Mouse (Mus musculus): ENCODE measurements around the gene Emc10.

Gene Emc10

GRCm38 (mm10) chr7:44486927-44487575 lies 9.3 kb downstream of the Emc10 start:
- no peak for DNase-seq (ENCODE audit: extremely low read depth, low read depth, low spot score)

- no peak for DNase-seq (ENCODE audit: extremely low read depth, low read depth, low spot score)
Observed at GRCm38 (mm10) chr7:44485572-44486195, 10.6 kb downstream of the Emc10 start.

GRCm38 (mm10) chr7:44484841-44485571 lies 11.3 kb downstream of the Emc10 start:
- DNase-seq (ENCODE audit: extremely low read depth, low read depth, low spot score), result no peak

- no peak for DNase-seq (ENCODE audit: extremely low read depth, low read depth, low spot score)
Observed at GRCm38 (mm10) chr7:44484109-44484508, 12.2 kb downstream of the Emc10 start.

GRCm38 (mm10) chr7:44482836-44483435 lies 13.4 kb downstream of the Emc10 start:
- DNase-seq (ENCODE audit: extremely low read depth, low read depth, low spot score), result no peak

GRCm38 (mm10) chr7:44475046-44475614 lies 21.2 kb downstream of the Emc10 start:
- no peak for DNase-seq (ENCODE audit: extremely low read depth, low read depth, low spot score)

GRCm38 (mm10) chr7:44474419-44474818 lies 21.9 kb downstream of the Emc10 start:
- no peak for DNase-seq (ENCODE audit: extremely low read depth, low read depth, low spot score)

- no peak for DNase-seq (ENCODE audit: extremely low read depth, low read depth, low spot score)
Observed at GRCm38 (mm10) chr7:44472961-44473646, 23.2 kb downstream of the Emc10 start.

- no peak for DNase-seq (ENCODE audit: extremely low read depth, low read depth, low spot score)
Observed at GRCm38 (mm10) chr7:44472558-44472885, 23.8 kb downstream of the Emc10 start.

GRCm38 (mm10) chr7:44471880-44472557 lies 24.3 kb downstream of the Emc10 start:
- DNase-seq (ENCODE audit: extremely low read depth, low read depth, low spot score), result no peak

- DNase-seq (ENCODE audit: extremely low read depth, low read depth, low spot score), result no peak
Observed at GRCm38 (mm10) chr7:44470696-44471612, 25.4 kb downstream of the Emc10 start.

- no peak for DNase-seq (ENCODE audit: extremely low read depth, low read depth, low spot score)
Observed at GRCm38 (mm10) chr7:44469677-44470675, 26.4 kb downstream of the Emc10 start.

- DNase-seq (ENCODE audit: extremely low read depth, low read depth, low spot score), result no peak
Observed at GRCm38 (mm10) chr7:44468644-44469285, 27.6 kb downstream of the Emc10 start.

- peak; percentile 92 for DNase-seq (ENCODE audit: extremely low read depth, low read depth, low spot score)
Observed at GRCm38 (mm10) chr7:44467811-44468411, 28.4 kb downstream of the Emc10 start, which contains the start of gene Josd2. Gene Josd2 (plus strand): TSS chr7:44467980.

GRCm38 (mm10) chr7:44466888-44467311 lies 29.4 kb downstream of the Emc10 start:
- DNase-seq (ENCODE audit: extremely low read depth, low read depth, low spot score), result no peak

GRCm38 (mm10) chr7:44466006-44466887 lies 30.1 kb downstream of the Emc10 start:
- no peak for DNase-seq (ENCODE audit: extremely low read depth, low read depth, low spot score)
